Mouse (Mus musculus) limb, embryonic 13.5 days (tissue): ENCODE results near the gene Nxn. TPM values are rescaled to one million over a fixed set of nuclear protein-coding genes. Genes with fewer than 3 reads are reported as not detected.

Experiments
- ATAC-seq: fragments of 200-750 bp; cut with Nextera tagmentation; 2 replicates; pipeline ENCODE4 v1.8.0; 2017; ENCODE audit warnings: low read depth, moderate number of reproducible peaks, moderate TSS enrichment; ENCODE audit not compliant: low FRiP score
- H3K27ac ChIP-seq: fragments of 300-500 bp; sonication (generic); 2 replicates; pipeline ENCODE4 v1.5.1; 2015; ENCODE audit warnings: inconsistent platforms, mild to moderate bottlenecking, moderate library complexity
- H3K27me3 ChIP-seq: fragments of 300-500 bp; sonication (generic); 2 replicates; pipeline ENCODE4 v1.6.1; 2015; ENCODE audit warnings: mild to moderate bottlenecking, inconsistent platforms
- H3K36me3 ChIP-seq: fragments of 300-500 bp; sonication (generic); 2 replicates; pipeline ENCODE4 v1.6.1; 2015; ENCODE audit warnings: inconsistent platforms, mild to moderate bottlenecking, moderate library complexity
- H3K4me1 ChIP-seq: fragments of 300-500 bp; sonication (generic); 2 replicates; pipeline ENCODE4 v1.6.1; 2015; ENCODE audit warnings: inconsistent platforms
- H3K4me2 ChIP-seq: fragments of 300-500 bp; sonication (generic); replicated peaks from 2 replicates; pipeline ENCODE4 v1.6.1; 2015; ENCODE audit warnings: inconsistent platforms, mild to moderate bottlenecking, moderate library complexity
- H3K4me3 ChIP-seq: fragments of 300-500 bp; sonication (generic); 2 replicates; pipeline ENCODE4 v1.5.1; 2015; ENCODE audit warnings: moderate library complexity, mild to moderate bottlenecking, inconsistent platforms
- H3K9ac ChIP-seq: fragments of 300-500 bp; sonication (generic); 2 replicates; pipeline ENCODE4 v1.6.1; 2015; ENCODE audit warnings: mild to moderate bottlenecking, inconsistent platforms
- H3K9me3 ChIP-seq: fragments of 300-500 bp; sonication (generic); 2 replicates; pipeline ENCODE4 v1.6.1; 2016; ENCODE audit warnings: inconsistent platforms
- WGBS: fragments of 180-500 bp; shearing (Covaris S2); methylation state at CpG from one replicate; pipeline ENCODE4 v1.1.7; 2015; 5-methylcytosine and 5-hydroxymethylcytosine counted together
- polyA plus RNA-seq: library from polyadenylated mRNA; unstranded; fragments of >200 nt; fragmentation: Nextera tagmentation; extraction: Ambion mirVana; gene quantifications from 2 replicates; pipeline ENCODE4 v1.2.1, GENCODE M21; 2015

The Nxn gene
- polyA plus RNA-seq, 1 experiment from 2014 or later: 57.6 TPM

- Histone ChIP-seq H3K4me1 (peaks cover 72% of the 10 kb centered on the region), H3K27ac (no peak overlapping the region), H3K4me3 (no peak overlapping the region), H3K27me3 (no peaks in the 10 kb centered on the region), H3K4me2 (no peak overlapping the region), H3K9ac (no peak overlapping the region), H3K9me3 (no peaks in the 10 kb centered on the region), H3K36me3 (no peaks in the 10 kb centered on the region)
- no peak for ATAC-seq
- 88% methylated on average over 5 of the region's 5 CpGs for WGBS
These were observed 59.1 kb downstream of the Nxn start for GRCm38 (mm10) chr11:76339830-76340229.

- 76% methylated on average over 11 of the region's 11 CpGs for WGBS
- Histone ChIP-seq H3K4me3 (no peak overlapping the region), H3K36me3 (no peaks in the 10 kb centered on the region), H3K4me1 (peaks cover 72% of the 10 kb centered on the region), H3K27ac (peak overlapping the region; percentile 48; the same call in 1 of the 2 replicates), H3K27me3 (no peaks in the 10 kb centered on the region), H3K9me3 (no peaks in the 10 kb centered on the region), H3K9ac (no peak overlapping the region), H3K4me2 (no peak overlapping the region)
- ATAC-seq: no peak
These were observed 59.8 kb downstream of the Nxn start for GRCm38 (mm10) chr11:76339141-76339540.

- H3K27ac ChIP-seq: peak overlapping the region; percentile 48; the same call in 1 of the 2 replicates
- no peak overlapping the region for H3K9ac ChIP-seq
- H3K4me3 ChIP-seq: no peak overlapping the region
- H3K4me1 ChIP-seq: peaks cover 67% of the 10 kb centered on the region
- H3K36me3 ChIP-seq: no peaks in the 10 kb centered on the region
- no peaks in the 10 kb centered on the region for H3K27me3 ChIP-seq
- ATAC-seq: no peak
- 74% methylated on average over 8 of the region's 8 CpGs for WGBS
- no peaks in the 10 kb centered on the region for H3K9me3 ChIP-seq
- H3K4me2 ChIP-seq: no peak overlapping the region
These were observed 60.3 kb downstream of the Nxn start for GRCm38 (mm10) chr11:76338656-76339055.

- WGBS: 4% methylated on average over 7 of the region's 7 CpGs
- H3K4me1 ChIP-seq: peaks cover 63% of the 10 kb centered on the region
- ATAC-seq: no peak
- H3K27me3 ChIP-seq: no peaks in the 10 kb centered on the region
- H3K27ac ChIP-seq: peak overlapping the region; percentile 69; the same call in 1 of the 2 replicates
- H3K4me3 ChIP-seq: no peak overlapping the region
- H3K4me2 ChIP-seq: peak overlapping the region; percentile 36
- no peaks in the 10 kb centered on the region for H3K9me3 ChIP-seq
- H3K36me3 ChIP-seq: no peaks in the 10 kb centered on the region
- H3K9ac ChIP-seq: no peak overlapping the region
These were observed 61.2 kb downstream of the Nxn start for GRCm38 (mm10) chr11:76337764-76338163.

- no peak overlapping the region for H3K4me3 ChIP-seq
- no peak overlapping the region; the same call in 1 of the 2 replicates for H3K27ac ChIP-seq
- H3K4me1 ChIP-seq: peaks cover 63% of the 10 kb centered on the region
- H3K9ac ChIP-seq: no peak overlapping the region
- H3K36me3 ChIP-seq: no peaks in the 10 kb centered on the region
- 63% methylated on average over 9 of the region's 9 CpGs for WGBS
- no peak for ATAC-seq
- no peaks in the 10 kb centered on the region for H3K9me3 ChIP-seq
- no peak overlapping the region; the same call in 1 of the 2 replicates for H3K4me2 ChIP-seq
- H3K27me3 ChIP-seq: no peaks in the 10 kb centered on the region
These were observed 61.7 kb downstream of the Nxn start for GRCm38 (mm10) chr11:76337236-76337635.

- no peak overlapping the region for H3K9ac ChIP-seq
- H3K4me3 ChIP-seq: no peak overlapping the region
- no peak for ATAC-seq
- H3K9me3 ChIP-seq: no peaks in the 10 kb centered on the region
- H3K4me2 ChIP-seq: no peak overlapping the region
- no peaks in the 10 kb centered on the region for H3K36me3 ChIP-seq
- no peaks in the 10 kb centered on the region for H3K27me3 ChIP-seq
- H3K27ac ChIP-seq: no peak overlapping the region
- H3K4me1 ChIP-seq: peaks cover 55% of the 10 kb centered on the region
These were observed 62.7 kb downstream of the Nxn start for GRCm38 (mm10) chr11:76336224-76336623.

GRCm38 (mm10) chr11:76334966-76335365 lies 64.0 kb downstream of the Nxn start:
- H3K4me2 ChIP-seq: no peak overlapping the region
- no peak overlapping the region for H3K4me3 ChIP-seq
- H3K27me3 ChIP-seq: no peaks in the 10 kb centered on the region
- no peak overlapping the region for H3K27ac ChIP-seq
- 68% methylated on average over 10 of the region's 10 CpGs for WGBS
- peaks cover 52% of the 10 kb centered on the region for H3K4me1 ChIP-seq
- no peak for ATAC-seq
- H3K36me3 ChIP-seq: no peaks in the 10 kb centered on the region
- no peak overlapping the region for H3K9ac ChIP-seq
- H3K9me3 ChIP-seq: no peaks in the 10 kb centered on the region

GRCm38 (mm10) chr11:76332240-76332639 lies 66.7 kb downstream of the Nxn start:
- H3K4me1 ChIP-seq: peaks cover 46% of the 10 kb centered on the region
- H3K4me2 ChIP-seq: no peak overlapping the region
- H3K9ac ChIP-seq: 0 out of 2 replicates have a peak overlapping the region, but pooled peaks have one; percentile 5
- no peak for ATAC-seq
- WGBS: 37% methylated on average over 5 of the region's 5 CpGs
- no peaks in the 10 kb centered on the region for H3K36me3 ChIP-seq
- H3K27me3 ChIP-seq: no peaks in the 10 kb centered on the region
- H3K4me3 ChIP-seq: no peak overlapping the region
- no peaks in the 10 kb centered on the region for H3K9me3 ChIP-seq
- no peak overlapping the region for H3K27ac ChIP-seq

GRCm38 (mm10) chr11:76328522-76329290 lies 70.2 kb downstream of the Nxn start:
- Histone ChIP-seq H3K36me3 (no peaks in the 10 kb centered on the region), H3K4me1 (peaks cover 73% of the 10 kb centered on the region), H3K27me3 (0 out of 2 replicates have a peak, but pooled peaks cover 2% of the 10 kb centered on the region), H3K4me2 (no peak overlapping the region), H3K9ac (no peak overlapping the region; the same call in 1 of the 2 replicates), H3K9me3 (no peaks in the 10 kb centered on the region), H3K27ac (no peak overlapping the region), H3K4me3 (no peak overlapping the region)
- 37% methylated on average over 2 of the region's 2 CpGs for WGBS
- no peak for ATAC-seq

- no peak overlapping the region for H3K27ac ChIP-seq
- peaks cover 76% of the 10 kb centered on the region for H3K4me1 ChIP-seq
- no peak overlapping the region for H3K4me2 ChIP-seq
- H3K9ac ChIP-seq: no peak overlapping the region; the same call in 1 of the 2 replicates
- H3K9me3 ChIP-seq: no peaks in the 10 kb centered on the region
- 0 out of 2 replicates have a peak, but pooled peaks cover 2% of the 10 kb centered on the region for H3K27me3 ChIP-seq
- no peak for ATAC-seq
- no peak overlapping the region for H3K4me3 ChIP-seq
- H3K36me3 ChIP-seq: no peaks in the 10 kb centered on the region
- 31% methylated on average over 11 of the region's 11 CpGs for WGBS
These were observed 70.9 kb downstream of the Nxn start for GRCm38 (mm10) chr11:76328084-76328483.

GRCm38 (mm10) chr11:76326672-76327071 lies 72.3 kb downstream of the Nxn start:
- H3K4me3 ChIP-seq: no peak overlapping the region
- no peaks in the 10 kb centered on the region for H3K9me3 ChIP-seq
- 0 out of 2 replicates have a peak, but pooled peaks cover 2% of the 10 kb centered on the region for H3K27me3 ChIP-seq
- no peaks in the 10 kb centered on the region for H3K36me3 ChIP-seq
- no peak overlapping the region for H3K9ac ChIP-seq
- ATAC-seq: no peak
- no peak overlapping the region for H3K27ac ChIP-seq
- WGBS: 54% methylated on average over 6 of the region's 6 CpGs
- peaks cover 80% of the 10 kb centered on the region for H3K4me1 ChIP-seq
- no peak overlapping the region for H3K4me2 ChIP-seq

- WGBS: 54% methylated on average over 2 of the region's 2 CpGs
- no peak overlapping the region for H3K4me3 ChIP-seq
- no peak overlapping the region for H3K9ac ChIP-seq
- peak overlapping the region; percentile 39; the same call in 1 of the 2 replicates for H3K27ac ChIP-seq
- peaks cover 1% of the 10 kb centered on the region; the same call in 1 of the 2 replicates for H3K36me3 ChIP-seq
- ATAC-seq: no peak
- H3K4me2 ChIP-seq: no peak overlapping the region
- peaks cover 86% of the 10 kb centered on the region for H3K4me1 ChIP-seq
- H3K27me3 ChIP-seq: 0 out of 2 replicates have a peak, but pooled peaks cover 2% of the 10 kb centered on the region
- H3K9me3 ChIP-seq: no peaks in the 10 kb centered on the region
These were observed 72.9 kb downstream of the Nxn start for GRCm38 (mm10) chr11:76326051-76326450.
